15 mouse cellular contexts compared by ENCODE assay signal in genomic region chr5:121363441-121363840, GRCm38 (mm10).
"Had no signal": no experiment of that assay in that cellular context is flagged by ENCODE, and none has a peak within 500 bp of the region (broad histone marks: within the 10 kb centered on the region; RNA-seq: fewer than 3 reads in every experiment).

No protein-coding gene starts in this region.

- H3K4me2 ChIP-seq: limb, embryonic 12.5 days; limb, embryonic 15.5 days; liver, embryonic 11.5 days; lung, embryonic 15.5 days; midbrain, embryonic 13.5 days had no signal

- H3K27me3 ChIP-seq: limb, embryonic 12.5 days; limb, embryonic 15.5 days; lung, embryonic 15.5 days; megakaryocyte, embryonic 14.5 days; midbrain, embryonic 13.5 days had no signal

- H3K4me3 ChIP-seq: limb, embryonic 12.5 days; limb, embryonic 15.5 days; lung, embryonic 15.5 days; megakaryocyte, embryonic 14.5 days; midbrain, embryonic 10.5 days; midbrain, embryonic 13.5 days had no signal

- DNase-seq: kidney, adult 9 months; kidney, postnatal 14 days; kidney, postnatal 4 days; left cerebral cortex, postnatal 4 days; liver, postnatal 0 days; lung, postnatal 10 days; lung, postnatal 36 days; thymus, postnatal 25 days had no signal
